Mouse (Mus musculus) kidney, adult 2 months (tissue): ENCODE measurements around the gene Tmem106c. TPM values are rescaled to one million over a fixed set of nuclear protein-coding genes. Genes with fewer than 3 reads are reported as not detected.

ENCODE experiments used
- DNase-seq: peaks from one replicate; pipeline ENCODE4 v3.0.0; 2021
- H3K27ac ChIP-seq: fragments of 200-500 bp; 2 replicates; pipeline ENCODE4 v1.5.1; 2012; ENCODE audit warnings: low read depth, low read length, control low read depth, inconsistent platforms; ENCODE audit not compliant: insufficient read depth
- H3K27me3 ChIP-seq: fragments of 200-500 bp; replicated peaks from 2 replicates; pipeline ENCODE4 v1.6.1; 2012; ENCODE audit warnings: mild to moderate bottlenecking, moderate library complexity, low read length, inconsistent platforms; ENCODE audit not compliant: control insufficient read depth, insufficient read depth
- H3K36me3 ChIP-seq: fragments of 200-500 bp; 2 replicates; pipeline ENCODE4 v1.6.1; 2012; ENCODE audit warnings: mild to moderate bottlenecking, moderate library complexity, low read length, inconsistent platforms; ENCODE audit not compliant: control insufficient read depth, insufficient read depth
- H3K4me1 ChIP-seq: fragments of 200-500 bp; 2 replicates; pipeline ENCODE4 v1.6.1; 2011; ENCODE audit warnings: low read length; ENCODE audit not compliant: control insufficient read depth, insufficient read depth
- H3K4me3 ChIP-seq: fragments of 200-500 bp; 2 replicates; pipeline ENCODE4 v1.5.1; 2011; ENCODE audit warnings: mild to moderate bottlenecking, low read depth, low read length, control low read depth; ENCODE audit not compliant: insufficient read depth
- CTCF ChIP-seq: fragments of 200-500 bp; conservative IDR thresholded peaks from 2 replicates; pipeline ENCODE4 v1.5.1; 2011; ENCODE audit warnings: low read depth, mild to moderate bottlenecking, control low read depth, low read length, moderate library complexity, mixed read lengths; ENCODE audit not compliant: insufficient read depth, insufficient read length
- POLR2A ChIP-seq: fragments of 200-500 bp; IDR thresholded peaks from one replicate; pipeline ENCODE4 v1.6.1; 2011; ENCODE audit warnings: low read depth, low read length, control low read depth
- WGBS: fragments of 180-500 bp; shearing (Covaris S2); methylation state at CpG from one replicate; pipeline ENCODE4 v1.1.7; 2018; 5-methylcytosine and 5-hydroxymethylcytosine counted together
- polyA plus RNA-seq: library from polyadenylated mRNA; depleted of rRNA; stranded (reverse); fragments of >200 nt; gene quantifications from 2 replicates; pipeline ENCODE4 v1.2.3, GENCODE M21; 2012; rRNA removed

Tmem106c gene
- polyA plus RNA-seq: 69.4 and 74.9 TPM in 2 replicates

DNA sequence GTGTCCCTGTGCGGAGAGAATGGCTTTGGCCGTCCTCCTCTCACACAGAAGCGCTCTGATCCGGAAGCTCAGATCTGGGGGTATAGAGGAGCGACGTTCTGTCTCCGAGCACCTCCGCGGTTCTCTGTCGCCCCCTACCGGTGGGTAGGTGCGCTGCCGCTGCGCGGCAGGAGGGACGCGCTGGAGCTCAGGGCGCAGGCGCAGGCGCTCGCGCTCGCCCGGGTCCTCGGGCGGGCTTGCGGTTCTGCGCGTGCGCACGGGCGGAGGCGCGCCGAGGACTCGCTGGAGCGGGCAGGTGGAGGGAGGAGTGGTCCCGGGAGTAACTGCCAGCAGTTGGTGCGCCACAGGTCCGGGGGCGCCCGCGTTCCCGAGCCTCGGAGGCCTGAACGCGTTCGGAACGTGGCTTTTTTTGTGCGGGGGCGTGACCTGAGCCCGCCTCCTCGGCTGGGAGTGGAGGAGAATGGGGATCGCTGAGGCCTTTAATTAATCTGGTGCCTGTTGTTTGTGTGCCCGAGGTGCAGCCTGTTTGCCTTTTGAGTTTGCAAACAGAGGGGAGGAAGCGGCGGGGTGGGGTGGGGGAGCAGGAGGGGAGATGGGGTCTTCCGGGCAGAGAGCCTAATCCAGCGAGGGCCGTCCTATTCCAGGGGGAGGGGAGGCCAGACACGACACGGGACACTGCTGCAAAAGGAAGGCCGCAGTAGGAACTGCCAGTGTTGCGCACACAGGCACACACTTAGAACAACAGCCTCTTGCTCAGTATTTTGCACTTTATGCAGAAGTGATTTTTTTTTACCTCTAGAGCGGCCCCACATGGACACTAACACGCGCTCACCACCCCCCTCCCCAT is at the start of gene Tmem106c:
Tmem106c (plus strand) TSS at position 212 of the 847 bp plus-strand sequence.
- Histone ChIP-seq H3K27ac (peak within 1 kb of the TSS; percentile 5; the same call in 1 of the 2 replicates), H3K36me3 (no peaks in the 10 kb centered on the region), H3K4me1 (0 out of 2 replicates have a peak, but pooled peaks cover 3% of the 10 kb centered on the region), H3K4me3 (peak within 1 kb of the TSS; percentile 75), H3K27me3 (no peaks in the 10 kb centered on the region)
- TF ChIP-seq CTCF (peak; percentile 86), POLR2A (peak; percentile 40)
- under 1% methylated on average over 67 of the region's 67 CpGs for WGBS
- DNase-seq: peak; percentile 93

- TF ChIP-seq POLR2A (no peak), CTCF (no peak)
- Histone ChIP-seq H3K36me3 (no peaks in the 10 kb centered on the region), H3K4me3 (no peak overlapping the region), H3K27ac (no peak overlapping the region), H3K4me1 (no peaks in the 10 kb centered on the region; the same call in 1 of the 2 replicates), H3K27me3 (no peaks in the 10 kb centered on the region)
- peak; percentile 82 for DNase-seq
- WGBS: 31% methylated on average over 9 of the region's 9 CpGs
Measured at GRCm38 (mm10) chr15:97914331-97914747, 49.7 kb upstream of the Tmem106c start.

DNA sequence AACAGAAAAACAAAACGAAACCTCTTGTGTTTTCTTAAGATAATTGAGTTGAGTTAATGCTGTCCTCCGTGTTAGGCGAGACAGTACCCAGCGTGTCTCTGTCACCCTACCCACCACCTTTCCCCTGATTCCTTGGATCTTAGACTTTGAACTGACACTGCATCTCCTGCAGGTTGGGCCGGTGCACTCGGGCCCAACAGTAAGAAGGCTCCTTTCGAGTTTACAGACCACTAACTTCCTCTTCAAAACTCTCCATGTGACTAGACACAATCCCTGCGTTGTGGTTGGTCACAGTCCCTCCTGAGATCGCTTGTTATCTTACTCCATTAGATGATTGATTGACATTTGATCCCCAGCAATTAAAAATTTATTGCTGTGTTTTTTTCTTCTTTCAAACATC is 46.0 kb upstream of the Tmem106c start:
- WGBS: 55% methylated on average over 9 of the region's 9 CpGs
- TF ChIP-seq CTCF: no peak
- TF ChIP-seq POLR2A: no peak
- peak overlapping the region; percentile 36; the same call in 1 of the 2 replicates for H3K27ac ChIP-seq
- H3K4me1 ChIP-seq: no peaks in the 10 kb centered on the region; the same call in 1 of the 2 replicates
- no peak overlapping the region for H3K4me3 ChIP-seq
- peak; percentile 65 for DNase-seq
- H3K27me3 ChIP-seq: no peaks in the 10 kb centered on the region
- H3K36me3 ChIP-seq: no peaks in the 10 kb centered on the region

- Histone ChIP-seq H3K4me3 (no peak overlapping the region), H3K4me1 (no peaks in the 10 kb centered on the region; the same call in 1 of the 2 replicates), H3K36me3 (no peaks in the 10 kb centered on the region), H3K27ac (no peak overlapping the region), H3K27me3 (no peaks in the 10 kb centered on the region)
- no peak for TF ChIP-seq POLR2A
- TF ChIP-seq CTCF: no peak
- DNase-seq: no peak
- WGBS: 81% methylated on average over 7 of the region's 7 CpGs
Measured at GRCm38 (mm10) chr15:97919217-97919616, 44.8 kb upstream of the Tmem106c start.

- DNase-seq: no peak
- Histone ChIP-seq H3K36me3 (no peaks in the 10 kb centered on the region), H3K4me1 (no peaks in the 10 kb centered on the region; the same call in 1 of the 2 replicates), H3K27me3 (no peaks in the 10 kb centered on the region), H3K4me3 (no peak overlapping the region), H3K27ac (no peak overlapping the region)
- TF ChIP-seq CTCF (no peak), POLR2A (no peak)
- WGBS: 43% methylated on average over 5 of the region's 5 CpGs
Measured at GRCm38 (mm10) chr15:97920306-97920705, 43.7 kb upstream of the Tmem106c start.

DNA sequence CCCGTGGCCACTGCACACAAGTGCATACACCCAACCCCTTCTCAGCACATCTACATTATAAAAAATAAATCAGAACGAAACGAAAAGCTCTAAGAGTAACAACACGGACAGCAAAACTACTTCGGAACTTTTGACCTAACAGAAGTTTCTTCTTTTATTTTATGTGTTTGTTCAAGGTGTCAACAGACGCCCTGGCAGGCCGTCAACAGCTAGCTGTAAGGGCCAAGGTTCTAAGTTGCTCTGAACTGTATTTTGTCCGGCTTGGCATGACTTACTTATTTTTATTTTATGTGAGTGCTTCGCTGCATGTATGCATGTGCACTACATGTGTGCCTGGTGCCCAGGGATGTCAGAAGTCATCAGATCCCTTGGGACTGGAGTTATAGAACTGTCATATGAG is 42.2 kb upstream of the Tmem106c start:
- H3K27me3 ChIP-seq: no peaks in the 10 kb centered on the region
- TF ChIP-seq POLR2A: no peak
- no peak for TF ChIP-seq CTCF
- WGBS: 60% methylated on average over 9 of the region's 9 CpGs
- no peaks in the 10 kb centered on the region for H3K36me3 ChIP-seq
- H3K4me1 ChIP-seq: peaks cover 5% of the 10 kb centered on the region; the same call in 1 of the 2 replicates
- DNase-seq: peak; percentile 66
- no peak overlapping the region for H3K4me3 ChIP-seq
- no peak overlapping the region for H3K27ac ChIP-seq

GRCm38 (mm10) chr15:97922421-97922820 is 41.6 kb upstream of the Tmem106c start:
- Histone ChIP-seq H3K27me3 (no peaks in the 10 kb centered on the region), H3K36me3 (no peaks in the 10 kb centered on the region), H3K4me1 (peaks cover 9% of the 10 kb centered on the region; the same call in 1 of the 2 replicates), H3K27ac (no peak overlapping the region), H3K4me3 (no peak overlapping the region)
- DNase-seq: no peak
- TF ChIP-seq POLR2A (no peak), CTCF (no peak)
- WGBS: 90% methylated on average over 2 of the region's 2 CpGs

DNA sequence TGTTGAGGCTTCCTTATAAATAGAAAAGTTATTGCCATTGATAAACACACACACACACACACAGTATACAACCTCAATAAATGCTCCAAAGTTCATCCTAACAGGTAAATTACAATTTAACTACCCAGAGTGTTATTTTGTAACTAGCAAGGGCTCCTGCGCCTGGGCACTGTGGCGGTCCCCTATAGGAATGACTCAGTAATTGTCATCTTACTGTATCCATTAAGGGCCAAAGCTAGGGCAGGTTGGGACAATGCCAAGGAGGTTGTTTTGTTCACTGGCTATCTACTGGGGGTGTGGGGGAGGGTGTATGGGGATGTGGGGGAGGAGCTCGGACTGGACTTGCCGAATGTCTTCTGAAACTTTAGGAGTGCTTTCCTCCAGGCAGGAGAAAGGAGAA is 37.0 kb upstream of the Tmem106c start:
- H3K27ac ChIP-seq: peak overlapping the region; percentile 82; the same call in 1 of the 2 replicates
- H3K36me3 ChIP-seq: no peaks in the 10 kb centered on the region
- TF ChIP-seq POLR2A: no peak
- TF ChIP-seq CTCF: no peak
- no peak overlapping the region for H3K4me3 ChIP-seq
- H3K27me3 ChIP-seq: no peaks in the 10 kb centered on the region
- H3K4me1 ChIP-seq: peaks cover 17% of the 10 kb centered on the region
- WGBS: 21% methylated on average over 4 of the region's 4 CpGs
- peak; percentile 80 for DNase-seq
